In the genomic region with DNA sequence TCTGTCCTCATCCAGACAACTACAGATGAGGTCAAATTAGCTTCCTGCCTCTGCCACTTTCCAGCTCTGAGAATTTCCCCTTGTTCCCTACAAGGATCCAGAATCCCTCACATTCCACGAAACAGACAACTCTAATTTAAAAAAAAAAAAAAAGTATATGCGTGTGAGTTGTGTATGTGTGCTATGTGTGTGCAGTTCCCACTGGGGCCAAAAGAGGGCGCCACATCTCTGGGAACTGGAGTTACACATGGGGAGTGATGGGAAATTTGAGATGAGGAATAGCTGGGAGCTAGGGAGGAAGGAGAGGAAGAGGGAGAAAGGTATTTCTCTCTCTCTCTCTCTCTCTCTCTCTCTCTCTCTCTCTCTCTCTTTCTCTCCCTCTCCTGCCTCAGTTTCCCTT, we compare ENCODE assay signal across 24 mouse cellular contexts.
"Had no signal": no experiment of that assay in that cellular context is flagged by ENCODE, and none has a peak within 500 bp of the region (broad histone marks: within the 10 kb centered on the region; RNA-seq: fewer than 3 reads in every experiment).

No protein-coding gene starts in this region.

- H3K4me3 ChIP-seq: heart, adult 2 months; heart, embryonic 13.5 days; heart, embryonic 15.5 days; hindbrain, embryonic 10.5 days; hindbrain, embryonic 12.5 days; intestine, embryonic 15.5 days; limb, embryonic 10.5 days; limb, embryonic 12.5 days; liver, embryonic 13.5 days had no signal

- ATAC-seq: hindbrain, embryonic 16.5 days; inflammation-experienced regulatory T-cells, adult 6 months; intestine, embryonic 15.5 days; intestine, postnatal 0 days had no signal

- H3K36me3 ChIP-seq: heart, embryonic 13.5 days; heart, embryonic 15.5 days; hindbrain, embryonic 10.5 days; hindbrain, embryonic 12.5 days; intestine, embryonic 15.5 days; limb, embryonic 10.5 days; limb, embryonic 12.5 days; liver, embryonic 13.5 days had no signal

- H3K4me2 ChIP-seq: heart, embryonic 11.5 days; heart, embryonic 13.5 days; heart, embryonic 15.5 days; hindbrain, embryonic 12.5 days; hindbrain, embryonic 14.5 days; intestine, embryonic 15.5 days; limb, embryonic 12.5 days; liver, embryonic 11.5 days; liver, embryonic 13.5 days had no signal

- H3K27me3 ChIP-seq: heart, embryonic 13.5 days; heart, embryonic 15.5 days; hindbrain, embryonic 12.5 days; intestine, embryonic 15.5 days; limb, embryonic 12.5 days; liver, embryonic 13.5 days had no signal

- H3K9ac ChIP-seq: heart, embryonic 13.5 days; heart, embryonic 15.5 days; hindbrain, embryonic 12.5 days; hindbrain, embryonic 14.5 days; intestine, embryonic 15.5 days; limb, embryonic 12.5 days; liver, embryonic 13.5 days had no signal

- H3K4me1 ChIP-seq: heart, embryonic 13.5 days; heart, embryonic 15.5 days; hindbrain, embryonic 10.5 days; hindbrain, embryonic 12.5 days; intestine, embryonic 15.5 days; limb, embryonic 10.5 days; limb, embryonic 12.5 days; liver, embryonic 13.5 days had no signal

- H3K27ac ChIP-seq: heart, adult 2 months; heart, embryonic 13.5 days; heart, embryonic 15.5 days; hindbrain, embryonic 10.5 days; hindbrain, embryonic 12.5 days; hindbrain, embryonic 14.5 days; intestine, embryonic 15.5 days; limb, embryonic 10.5 days; limb, embryonic 12.5 days; liver, embryonic 13.5 days had no signal

- DNase-seq: gastrocnemius, postnatal 14 days; gastrocnemius, postnatal 36 days; heart, adult 11 months; heart, adult 2 months; heart, postnatal 4 days; kidney, adult 18-20 months; kidney, adult 8-10 months; kidney, postnatal 10 days; kidney, postnatal 4 days; liver; liver, embryonic 13.5 days had no signal

- H3K9me3 ChIP-seq: heart, embryonic 15.5 days; hindbrain, embryonic 12.5 days; intestine, embryonic 15.5 days; limb, embryonic 10.5 days; limb, embryonic 12.5 days had no signal
